In the genomic region with DNA sequence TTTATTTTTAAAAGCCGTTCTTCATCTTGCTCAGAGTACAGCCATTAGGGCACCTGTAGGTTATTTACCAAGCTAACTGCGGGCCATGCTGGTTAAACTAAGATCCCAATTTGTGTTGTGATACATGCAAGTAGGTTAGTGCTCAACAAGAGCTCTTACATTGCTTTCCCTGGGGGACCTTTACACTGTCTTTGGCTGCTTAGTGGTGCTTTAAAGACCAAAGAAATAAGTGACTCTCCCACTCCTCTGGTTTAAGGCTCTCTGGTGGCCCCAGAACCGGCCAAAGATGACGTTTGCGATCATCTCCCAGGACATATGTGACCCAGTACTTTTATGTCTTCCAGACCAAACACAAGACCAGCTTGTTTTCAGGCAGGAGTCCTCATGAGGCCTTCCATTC, we compare ENCODE assay signal across 10 mouse cellular contexts. TPM values are rescaled to one million over a fixed set of nuclear protein-coding genes. Genes with fewer than 3 reads are reported as not detected.
A peak's percentile ranks its signal among the peaks of the same experiment; 100 is the strongest.
DNase-seq lines count a peak whose midpoint lies in the region; ATAC-seq and TF ChIP-seq lines count a peak whose summit lies in the region.
"Had no signal": no experiment of that assay in that cellular context is flagged by ENCODE, and none has a peak within 500 bp of the region (broad histone marks: within the 10 kb centered on the region; RNA-seq: fewer than 3 reads in every experiment).

No protein-coding gene starts in this region.

- H3K9me3 ChIP-seq in embryonic facial prominence, embryonic 15.5 days (replicated peaks) = no peaks in the 10 kb centered on the region
- no peaks in the 10 kb centered on the region for H3K9me3 ChIP-seq in intestine, embryonic 15.5 days
- no peaks in the 10 kb centered on the region for H3K9me3 ChIP-seq in neural tube, embryonic 14.5 days (ENCODE audit: control insufficient read depth, low read length)
- H3K9me3 ChIP-seq: liver, embryonic 15.5 days had no signal

- no peak overlapping the region for H3K9ac ChIP-seq in embryonic facial prominence, embryonic 15.5 days
- no peak overlapping the region for H3K9ac ChIP-seq in intestine, embryonic 15.5 days
- H3K9ac ChIP-seq in neural tube, embryonic 14.5 days (replicated peaks; ENCODE audit: low read depth, low read length) = no peak overlapping the region
- H3K9ac ChIP-seq: liver, embryonic 15.5 days had no signal

- no peak for DNase-seq in layer of hippocampus, adult 2 months (ENCODE audit: low spot score in 2 of 2)
- DNase-seq in layer of hippocampus, postnatal 25 days (ENCODE audit: extremely low spot score in 1 of 2, low spot score in 1 of 2) = no peak
- no peak for DNase-seq in cerebellum, adult 2 months
- DNase-seq in frontal cortex, postnatal 36 days (ENCODE audit: low spot score in 2 of 2) = no peak
- no peak for DNase-seq in gastrocnemius, postnatal 4 days (ENCODE audit: low spot score in 2 of 2)
- DNase-seq: thymus, postnatal 4 days had no signal

- peak overlapping the region; percentile 68; the same call in 1 of the 2 replicates for H3K4me3 ChIP-seq in layer of hippocampus, adult 2 months
- peak overlapping the region; percentile 78; the same call in 1 of the 2 replicates for H3K4me3 ChIP-seq in embryonic facial prominence, embryonic 15.5 days (replicated peaks)
- H3K4me3 ChIP-seq in intestine, embryonic 15.5 days (replicated peaks) = no peak overlapping the region
- H3K4me3 ChIP-seq in neural tube, embryonic 14.5 days (ENCODE audit: low read depth, low read length) = peak overlapping the region; percentile 65; the same call in 1 of the 2 replicates
- H3K4me3 ChIP-seq in cerebellum, adult 2 months (replicated peaks; ENCODE audit: insufficient read depth, low read depth, low read length) = no peak overlapping the region

- no peaks in the 10 kb centered on the region for H3K36me3 ChIP-seq in embryonic facial prominence, embryonic 15.5 days
- H3K36me3 ChIP-seq in intestine, embryonic 15.5 days = no peaks in the 10 kb centered on the region
- no peaks in the 10 kb centered on the region for H3K36me3 ChIP-seq in neural tube, embryonic 14.5 days (ENCODE audit: control insufficient read depth, insufficient read depth, low read length)
- H3K36me3 ChIP-seq: liver, embryonic 15.5 days had no signal

- WGBS in embryonic facial prominence, embryonic 15.5 days = 23% methylated on average over 5 of the region's 5 CpGs
- 47% methylated on average over 5 of the region's 5 CpGs for WGBS in intestine, embryonic 15.5 days
- 28% methylated on average over 5 of the region's 5 CpGs for WGBS in neural tube, embryonic 14.5 days
- WGBS in cerebellum, adult 2 months = 34% methylated on average over 5 of the region's 5 CpGs

- peaks cover 4% of the 10 kb centered on the region; the same call in 1 of the 2 replicates for H3K27me3 ChIP-seq in embryonic facial prominence, embryonic 15.5 days
- H3K27me3 ChIP-seq in intestine, embryonic 15.5 days (replicated peaks) = 0 out of 2 replicates have a peak, but pooled peaks cover 6% of the 10 kb centered on the region
- H3K27me3 ChIP-seq in neural tube, embryonic 14.5 days (ENCODE audit: control insufficient read depth, insufficient read depth, low read length) = peaks cover 2% of the 10 kb centered on the region; the same call in 1 of the 2 replicates
- peaks cover 5% of the 10 kb centered on the region; the same call in 1 of the 2 replicates for H3K27me3 ChIP-seq in cerebellum, adult 2 months (ENCODE audit: control insufficient read depth, insufficient read depth, low read length)

- H3K4me2 ChIP-seq in embryonic facial prominence, embryonic 15.5 days (replicated peaks) = peak overlapping the region; percentile 71
- 0 out of 2 replicates have a peak overlapping the region, but pooled peaks have one; percentile 93 for H3K4me2 ChIP-seq in intestine, embryonic 15.5 days (replicated peaks)
- H3K4me2 ChIP-seq in neural tube, embryonic 14.5 days (ENCODE audit: low read depth, low read length) = peak overlapping the region; percentile 95

- no peak for TF ChIP-seq CTCF in layer of hippocampus, adult 2 months (conservative IDR thresholded peaks at IDR 0.05)
- no peak for TF ChIP-seq CTCF in cerebellum, adult 2 months (IDR thresholded peaks at IDR 0.05; ENCODE audit: borderline replicate concordance, insufficient read depth, low read depth, low read length)

- no peak for ATAC-seq in embryonic facial prominence, embryonic 15.5 days (ENCODE audit: insufficient number of reproducible peaks, low FRiP score, low TSS enrichment, low read depth)
- no peak for ATAC-seq in intestine, embryonic 15.5 days
- ATAC-seq in neural tube, embryonic 14.5 days (ENCODE audit: low read depth) = no peak

- H3K4me1 ChIP-seq in embryonic facial prominence, embryonic 15.5 days = peaks cover 14% of the 10 kb centered on the region; the same call in 1 of the 2 replicates
- H3K4me1 ChIP-seq in intestine, embryonic 15.5 days (replicated peaks) = no peaks in the 10 kb centered on the region
- no peaks in the 10 kb centered on the region for H3K4me1 ChIP-seq in neural tube, embryonic 14.5 days (ENCODE audit: control insufficient read depth, insufficient read depth, low read length)
- H3K4me1 ChIP-seq in cerebellum, adult 2 months (ENCODE audit: control insufficient read depth, insufficient read depth, low read length) = no peaks in the 10 kb centered on the region
- H3K4me1 ChIP-seq: liver, embryonic 15.5 days had no signal

- no peak for TF ChIP-seq POLR2A in cerebellum, adult 2 months (IDR thresholded peaks at IDR 0.05; ENCODE audit: borderline replicate concordance, insufficient read depth, low read length)

- peak overlapping the region; percentile 91; the same call in 1 of the 2 replicates for H3K27ac ChIP-seq in layer of hippocampus, adult 2 months
- no peak overlapping the region for H3K27ac ChIP-seq in embryonic facial prominence, embryonic 15.5 days (replicated peaks)
- H3K27ac ChIP-seq in intestine, embryonic 15.5 days = no peak overlapping the region
- H3K27ac ChIP-seq in neural tube, embryonic 14.5 days (ENCODE audit: low read depth, low read length) = no peak overlapping the region
- no peak overlapping the region for H3K27ac ChIP-seq in cerebellum, adult 2 months (ENCODE audit: insufficient read depth, low read length)
- H3K27ac ChIP-seq: liver, embryonic 15.5 days had no signal

RNA-seq across cellular contexts. Expression of gene Ptprm, which starts 1.0 kb away (rescaled TPM):
- total RNA-seq in layer of hippocampus, adult 2 months (2021) = 10 to 100 TPM; 21.1 to 26.4 TPM
- 10 to 100 TPM; 20.0 to 24.5 TPM for total RNA-seq in layer of hippocampus, postnatal 25 days (2021)
- polyA plus RNA-seq in embryonic facial prominence, embryonic 15.5 days (2015; fragmentation: Nextera tagmentation; extraction: Ambion mirVana) = 16.0 and 17.6 TPM in 2 replicates
- polyA plus RNA-seq in intestine, embryonic 15.5 days (2015; fragmentation: Nextera tagmentation; extraction: Ambion mirVana) = 11.2 and 11.9 TPM in 2 replicates
- polyA plus RNA-seq in neural tube, embryonic 14.5 days (2014; fragmentation: Nextera tagmentation; extraction: Ambion mirVana) = 26.9 and 27.4 TPM in 2 replicates
- polyA plus RNA-seq in cerebellum, adult 2 months (2012; rRNA removed) = 34.2 and 36.2 TPM in 2 replicates
- total RNA-seq in gastrocnemius, postnatal 4 days (2021) = 10 to 100 TPM; 54.5 to 60.0 TPM

Comparison
In these comparisons a context has a peak if more than half of its experiments do, and no peak if none do; other contexts are left out.
1. H3K4me3 ChIP-seq: peak in layer of hippocampus, adult 2 months (single experiment), embryonic facial prominence, embryonic 15.5 days (single experiment) and neural tube, embryonic 14.5 days (single experiment); none in intestine, embryonic 15.5 days (single experiment) and cerebellum, adult 2 months (single experiment).
2. Peak in every context shown above with its lines, with median percentiles within 50 percentile points of each other: H3K4me2 ChIP-seq.